Mouse (Mus musculus) brown adipose tissue, adult 24 weeks (tissue): ENCODE data around the gene Rbms1. TPM values are rescaled to one million over a fixed set of nuclear protein-coding genes. Genes with fewer than 3 reads are reported as not detected.

Experiments
- H3K27ac ChIP-seq: fragments of 200-500 bp; replicated peaks from 2 replicates; pipeline ENCODE4 v1.5.1; 2012; ENCODE audit warnings: low read depth, mild to moderate bottlenecking, low read length
- H3K4me1 ChIP-seq: fragments of 200-500 bp; 2 replicates; pipeline ENCODE4 v1.6.1; 2012; ENCODE audit warnings: low read length, mixed read lengths; ENCODE audit not compliant: control insufficient read depth, insufficient read depth, insufficient read length
- H3K4me3 ChIP-seq: fragments of 200-500 bp; 2 replicates; pipeline ENCODE4 v1.5.1; 2012; ENCODE audit warnings: low read depth, mild to moderate bottlenecking, low read length, moderate library complexity; ENCODE audit not compliant: insufficient read depth
- polyA plus RNA-seq: library from polyadenylated mRNA; stranded (reverse); fragments of >200 nt; gene quantifications from 2 replicates; pipeline ENCODE4 v1.2.4, GENCODE M21; 2012; ENCODE audit not compliant: missing spikeins, insufficient read depth, insufficient read length

The Rbms1 gene
- polyA plus RNA-seq, 1 experiment = 50.4 TPM

GRCm38 (mm10) chr2:60774501-60774900 is 188.5 kb downstream of the Rbms1 start:
- Histone ChIP-seq H3K4me1 (peaks cover 7% of the 10 kb centered on the region; the same call in 1 of the 2 replicates), H3K4me3 (no peak overlapping the region), H3K27ac (no peak overlapping the region)

GRCm38 (mm10) chr2:60773592-60773991 is 189.4 kb downstream of the Rbms1 start:
- Histone ChIP-seq H3K27ac (no peak overlapping the region), H3K4me3 (no peak overlapping the region), H3K4me1 (peaks cover 7% of the 10 kb centered on the region; the same call in 1 of the 2 replicates)

GRCm38 (mm10) chr2:60766420-60766819 is 196.6 kb downstream of the Rbms1 start:
- H3K4me3 ChIP-seq = no peak overlapping the region
- no peaks in the 10 kb centered on the region for H3K4me1 ChIP-seq
- H3K27ac ChIP-seq = no peak overlapping the region

GRCm38 (mm10) chr2:60756218-60756617 is 206.8 kb downstream of the Rbms1 start:
- Histone ChIP-seq H3K27ac (no peak overlapping the region), H3K4me1 (no peaks in the 10 kb centered on the region), H3K4me3 (no peak overlapping the region)

- no peak overlapping the region for H3K27ac ChIP-seq
- no peak overlapping the region for H3K4me3 ChIP-seq
- H3K4me1 ChIP-seq = no peaks in the 10 kb centered on the region
These were observed 207.9 kb downstream of the Rbms1 start for GRCm38 (mm10) chr2:60755101-60755500.

- no peak overlapping the region for H3K4me3 ChIP-seq
- 0 out of 2 replicates have a peak, but pooled peaks cover 2% of the 10 kb centered on the region for H3K4me1 ChIP-seq
- H3K27ac ChIP-seq = no peak overlapping the region
These were observed 211.7 kb downstream of the Rbms1 start for GRCm38 (mm10) chr2:60751274-60751673.

GRCm38 (mm10) chr2:60750591-60750990 is 212.4 kb downstream of the Rbms1 start:
- no peak overlapping the region for H3K27ac ChIP-seq
- H3K4me1 ChIP-seq = 0 out of 2 replicates have a peak, but pooled peaks cover 2% of the 10 kb centered on the region
- no peak overlapping the region for H3K4me3 ChIP-seq

GRCm38 (mm10) chr2:60748585-60748984 is 214.4 kb downstream of the Rbms1 start:
- Histone ChIP-seq H3K27ac (no peak overlapping the region), H3K4me3 (no peak overlapping the region), H3K4me1 (0 out of 2 replicates have a peak, but pooled peaks cover 2% of the 10 kb centered on the region)

GRCm38 (mm10) chr2:60747590-60747989 is 215.4 kb downstream of the Rbms1 start:
- Histone ChIP-seq H3K27ac (no peak overlapping the region), H3K4me3 (no peak overlapping the region), H3K4me1 (0 out of 2 replicates have a peak, but pooled peaks cover 2% of the 10 kb centered on the region)

GRCm38 (mm10) chr2:60744674-60745073 is 218.3 kb downstream of the Rbms1 start:
- 0 out of 2 replicates have a peak, but pooled peaks cover 2% of the 10 kb centered on the region for H3K4me1 ChIP-seq

GRCm38 (mm10) chr2:60739389-60740137 is 223.4 kb downstream of the Rbms1 start:
- no peaks in the 10 kb centered on the region for H3K4me1 ChIP-seq
- H3K27ac ChIP-seq = no peak overlapping the region
- no peak overlapping the region for H3K4me3 ChIP-seq

More at GRCm38 (mm10) chr2:60744674-60745073, 218.3 kb downstream of the Rbms1 start:
- no peak overlapping the region for H3K4me3 ChIP-seq
- no peak overlapping the region for H3K27ac ChIP-seq

- H3K4me1 ChIP-seq = no peaks in the 10 kb centered on the region
- H3K27ac ChIP-seq = no peak overlapping the region
These were observed 232.1 kb downstream of the Rbms1 start for GRCm38 (mm10) chr2:60730929-60731328.

GRCm38 (mm10) chr2:60730024-60730423 is 233.0 kb downstream of the Rbms1 start:
- H3K4me3 ChIP-seq = no peak overlapping the region
- H3K4me1 ChIP-seq = no peaks in the 10 kb centered on the region
- H3K27ac ChIP-seq = no peak overlapping the region

More at GRCm38 (mm10) chr2:60730929-60731328, 232.1 kb downstream of the Rbms1 start:
- no peak overlapping the region for H3K4me3 ChIP-seq

- Histone ChIP-seq H3K4me1 (no peaks in the 10 kb centered on the region), H3K27ac (no peak overlapping the region), H3K4me3 (no peak overlapping the region)
These were observed 233.9 kb downstream of the Rbms1 start for GRCm38 (mm10) chr2:60728902-60729585.

GRCm38 (mm10) chr2:60724660-60725059 is 238.3 kb downstream of the Rbms1 start:
- Histone ChIP-seq H3K4me3 (no peak overlapping the region), H3K4me1 (peaks cover 5% of the 10 kb centered on the region; the same call in 1 of the 2 replicates), H3K27ac (no peak overlapping the region)
